Mouse (Mus musculus) G1E (cell line): ENCODE data around the gene Cavin2.

Experiments used
- CTCF ChIP-seq: IDR thresholded peaks from 2 replicates; pipeline ENCODE4 v1.5.1; 2012; ENCODE audit warnings: low read depth, low read length, inconsistent platforms, mixed read lengths
- GATA2 ChIP-seq: IDR thresholded peaks from 2 replicates; pipeline ENCODE4 v1.6.1; 2012; ENCODE audit warnings: low read depth, low read length, inconsistent platforms, borderline replicate concordance
- TAL1 ChIP-seq: conservative IDR thresholded peaks from 2 replicates; pipeline ENCODE4 v1.6.1; 2012; ENCODE audit warnings: low read depth, low read length, inconsistent platforms, mixed read lengths

GRCm38 (mm10) chr1:51315476-51315875, 26.6 kb downstream of the Cavin2 start:
- TF ChIP-seq CTCF (no peak), GATA2 (no peak), TAL1 (no peak)
